Mouse (Mus musculus) E14TG2a.4 (cell line): ENCODE data around the gene Hyal3.

Source experiments
- CTCF ChIP-seq: conservative IDR thresholded peaks from 2 replicates; pipeline ENCODE4 v1.5.1; 2014; ENCODE audit warnings: low read length
- NANOG ChIP-seq: IDR thresholded peaks from 2 replicates; pipeline ENCODE4 v1.6.1; 2014; ENCODE audit warnings: borderline replicate concordance, low read length, mixed read lengths

- no peak for TF ChIP-seq CTCF
- TF ChIP-seq NANOG = no peak
Observed at GRCm38 (mm10) chr9:107590773-107591060, 10.1 kb downstream of the Hyal3 start.
